32 mouse cellular contexts compared by ENCODE assay signal in genomic region chr3:157630671-157631070, GRCm38 (mm10).
A peak's percentile ranks its signal among the peaks of the same experiment; 100 is the strongest.
DNase-seq lines count a peak whose midpoint lies in the region; ATAC-seq and TF ChIP-seq lines count a peak whose summit lies in the region.
"Had no signal": no experiment of that assay in that cellular context is flagged by ENCODE, and none has a peak within 500 bp of the region (broad histone marks: within the 10 kb centered on the region; RNA-seq: fewer than 3 reads in every experiment).

No protein-coding gene starts in this region.

- TF ChIP-seq CTCF in liver, postnatal 0 days (IDR thresholded peaks at IDR 0.05; ENCODE audit: low read depth), result no peak

- no peaks in the 10 kb centered on the region for H3K36me3 ChIP-seq in hindbrain, embryonic 16.5 days (ENCODE audit: control insufficient read depth, insufficient read depth, low read length)
- H3K36me3 ChIP-seq in hindbrain, embryonic 10.5 days, result no peaks in the 10 kb centered on the region
- no peaks in the 10 kb centered on the region for H3K36me3 ChIP-seq in liver, embryonic 12.5 days
- no peaks in the 10 kb centered on the region for H3K36me3 ChIP-seq in liver, postnatal 0 days (replicated peaks; ENCODE audit: insufficient read depth, low read length)
- no peaks in the 10 kb centered on the region for H3K36me3 ChIP-seq in forebrain, embryonic 16.5 days (ENCODE audit: control insufficient read depth, insufficient read depth)
- H3K36me3 ChIP-seq in neural tube, embryonic 15.5 days, result no peaks in the 10 kb centered on the region
- H3K36me3 ChIP-seq: embryonic facial prominence, embryonic 10.5 days; embryonic facial prominence, embryonic 13.5 days; forebrain, embryonic 12.5 days; forebrain, embryonic 15.5 days; G1E; heart, embryonic 10.5 days; heart, embryonic 13.5 days; hindbrain, embryonic 12.5 days; hindbrain, embryonic 15.5 days had no signal

- WGBS in hindbrain, embryonic 16.5 days, result 77% methylated on average over 5 of the region's 5 CpGs
- WGBS in hindbrain, embryonic 10.5 days, result 88% methylated on average over 5 of the region's 5 CpGs
- 7% methylated on average over 5 of the region's 5 CpGs for WGBS in liver, embryonic 12.5 days (ENCODE audit: insufficient replicate concordance)
- WGBS in liver, postnatal 0 days (ENCODE audit: insufficient replicate concordance), result 29% methylated on average over 5 of the region's 5 CpGs
- 87% methylated on average over 5 of the region's 5 CpGs for WGBS in forebrain, embryonic 16.5 days
- WGBS in neural tube, embryonic 15.5 days, result 80% methylated on average over 5 of the region's 5 CpGs

- H3K4me1 ChIP-seq in hindbrain, embryonic 16.5 days (ENCODE audit: control insufficient read depth, insufficient read depth, low read depth, low read length), result no peaks in the 10 kb centered on the region
- no peaks in the 10 kb centered on the region for H3K4me1 ChIP-seq in hindbrain, embryonic 10.5 days (replicated peaks)
- peaks cover 21% of the 10 kb centered on the region for H3K4me1 ChIP-seq in liver, embryonic 12.5 days
- H3K4me1 ChIP-seq in liver, postnatal 0 days (ENCODE audit: insufficient read depth), result peaks cover 2% of the 10 kb centered on the region; the same call in 1 of the 2 replicates
- H3K4me1 ChIP-seq in forebrain, embryonic 16.5 days (replicated peaks; ENCODE audit: control insufficient read depth, insufficient read depth, low read length), result no peaks in the 10 kb centered on the region
- H3K4me1 ChIP-seq in neural tube, embryonic 15.5 days, result no peaks in the 10 kb centered on the region
- H3K4me1 ChIP-seq: embryonic facial prominence, embryonic 10.5 days; embryonic facial prominence, embryonic 13.5 days; forebrain, embryonic 12.5 days; forebrain, embryonic 15.5 days; heart, embryonic 10.5 days; hindbrain, embryonic 12.5 days; hindbrain, embryonic 15.5 days had no signal

- H3K9me3 ChIP-seq in hindbrain, embryonic 16.5 days (ENCODE audit: control insufficient read depth, low read length), result no peaks in the 10 kb centered on the region
- H3K9me3 ChIP-seq in hindbrain, embryonic 10.5 days, result no peaks in the 10 kb centered on the region
- no peaks in the 10 kb centered on the region for H3K9me3 ChIP-seq in liver, embryonic 12.5 days (replicated peaks)
- H3K9me3 ChIP-seq in liver, postnatal 0 days (ENCODE audit: low read length), result no peaks in the 10 kb centered on the region
- no peaks in the 10 kb centered on the region for H3K9me3 ChIP-seq in forebrain, embryonic 16.5 days (ENCODE audit: control insufficient read depth, low read length)
- no peaks in the 10 kb centered on the region for H3K9me3 ChIP-seq in neural tube, embryonic 15.5 days (replicated peaks)
- H3K9me3 ChIP-seq: embryonic facial prominence, embryonic 10.5 days; embryonic facial prominence, embryonic 13.5 days; forebrain, embryonic 12.5 days; forebrain, embryonic 15.5 days; G1E; heart, embryonic 10.5 days; heart, embryonic 13.5 days; hindbrain, embryonic 12.5 days; hindbrain, embryonic 15.5 days had no signal

- no peak overlapping the region for H3K4me3 ChIP-seq in hindbrain, embryonic 16.5 days (ENCODE audit: low read length)
- no peak overlapping the region for H3K4me3 ChIP-seq in hindbrain, embryonic 10.5 days
- no peak overlapping the region for H3K4me3 ChIP-seq in liver, embryonic 12.5 days
- H3K4me3 ChIP-seq in liver, postnatal 0 days (ENCODE audit: low read depth, low read length), result no peak overlapping the region
- no peak overlapping the region for H3K4me3 ChIP-seq in forebrain, embryonic 16.5 days (replicated peaks; ENCODE audit: low read length)
- H3K4me3 ChIP-seq in neural tube, embryonic 15.5 days (replicated peaks), result no peak overlapping the region
- H3K4me3 ChIP-seq: embryonic facial prominence, embryonic 10.5 days; embryonic facial prominence, embryonic 13.5 days; erythroblast, embryonic 14.5 days; forebrain, embryonic 12.5 days; forebrain, embryonic 15.5 days; heart, adult 2 months; heart, embryonic 10.5 days; heart, embryonic 13.5 days; hindbrain, embryonic 12.5 days; hindbrain, embryonic 15.5 days had no signal

- no peaks in the 10 kb centered on the region for H3K27me3 ChIP-seq in hindbrain, embryonic 16.5 days (replicated peaks; ENCODE audit: control insufficient read depth, insufficient read depth, low read length)
- no peaks in the 10 kb centered on the region for H3K27me3 ChIP-seq in hindbrain, embryonic 10.5 days (ENCODE audit: insufficient read depth, poor library complexity, severe bottlenecking)
- H3K27me3 ChIP-seq in liver, embryonic 12.5 days (replicated peaks), result no peaks in the 10 kb centered on the region
- no peaks in the 10 kb centered on the region for H3K27me3 ChIP-seq in liver, postnatal 0 days (ENCODE audit: insufficient read depth, low read length)
- no peaks in the 10 kb centered on the region for H3K27me3 ChIP-seq in forebrain, embryonic 16.5 days (replicated peaks; ENCODE audit: control insufficient read depth, insufficient read depth, low read length)
- no peaks in the 10 kb centered on the region for H3K27me3 ChIP-seq in neural tube, embryonic 15.5 days (replicated peaks)
- H3K27me3 ChIP-seq: CH12.LX; embryonic facial prominence, embryonic 13.5 days; forebrain, embryonic 12.5 days; forebrain, embryonic 15.5 days; heart, embryonic 13.5 days; hindbrain, embryonic 12.5 days; hindbrain, embryonic 15.5 days had no signal

- H3K9ac ChIP-seq in hindbrain, embryonic 16.5 days (ENCODE audit: low read depth, low read length), result no peak overlapping the region
- H3K9ac ChIP-seq in liver, embryonic 12.5 days, result no peak overlapping the region
- no peak overlapping the region for H3K9ac ChIP-seq in liver, postnatal 0 days (replicated peaks)
- no peak overlapping the region for H3K9ac ChIP-seq in forebrain, embryonic 16.5 days (replicated peaks; ENCODE audit: low read depth, low read length)
- H3K9ac ChIP-seq in neural tube, embryonic 15.5 days (replicated peaks), result no peak overlapping the region
- H3K9ac ChIP-seq: embryonic facial prominence, embryonic 13.5 days; forebrain, embryonic 12.5 days; forebrain, embryonic 15.5 days; heart, embryonic 13.5 days; hindbrain, embryonic 12.5 days; hindbrain, embryonic 15.5 days had no signal

- no peak for DNase-seq in hindbrain, embryonic 10.5 days (ENCODE audit: low spot score)
- DNase-seq in 416B (ENCODE audit: low read depth), result peak; percentile 24
- DNase-seq in liver, postnatal 0 days, result no peak
- no peak for DNase-seq in urinary bladder, adult 2 months (ENCODE audit: low spot score)
- DNase-seq: adrenal gland, adult 2 months; adrenal gland, postnatal 14 days; B cell, adult 2 months; cerebellum, adult 11 months; cerebellum, adult 2 months; cerebellum, adult 9-11 months; cerebellum, postnatal 25 days; embryo, embryonic 11 days; gastrocnemius, postnatal 10 days; gastrocnemius, postnatal 36 days; heart, adult 2 months; heart, postnatal 14 days; heart, postnatal 4 days had no signal

- peak; percentile 30; the same call in 1 of the 2 replicates for ATAC-seq in hindbrain, embryonic 16.5 days
- ATAC-seq in liver, embryonic 12.5 days, result peak; percentile 70
- ATAC-seq in liver, postnatal 0 days, result no peak
- no peak for ATAC-seq in forebrain, embryonic 16.5 days
- ATAC-seq in neural tube, embryonic 15.5 days (ENCODE audit: low FRiP score), result no peak
- ATAC-seq: forebrain, embryonic 15.5 days had no signal

- no peak overlapping the region for H3K27ac ChIP-seq in hindbrain, embryonic 16.5 days (ENCODE audit: low read depth, low read length)
- no peak overlapping the region for H3K27ac ChIP-seq in hindbrain, embryonic 10.5 days
- no peak overlapping the region for H3K27ac ChIP-seq in liver, embryonic 12.5 days
- no peak overlapping the region for H3K27ac ChIP-seq in liver, postnatal 0 days (ENCODE audit: low read depth)
- no peak overlapping the region for H3K27ac ChIP-seq in forebrain, embryonic 16.5 days (ENCODE audit: low read length)
- H3K27ac ChIP-seq in neural tube, embryonic 15.5 days (replicated peaks), result no peak overlapping the region
- H3K27ac ChIP-seq: embryonic facial prominence, embryonic 10.5 days; embryonic facial prominence, embryonic 13.5 days; forebrain, embryonic 12.5 days; forebrain, embryonic 15.5 days; heart, adult 2 months; heart, embryonic 10.5 days; heart, embryonic 13.5 days; hindbrain, embryonic 12.5 days; hindbrain, embryonic 15.5 days had no signal

- TF ChIP-seq EP300 in liver, postnatal 0 days (IDR thresholded peaks at IDR 0.05; ENCODE audit: low read depth), result peak; percentile 62

- no peak overlapping the region for H3K4me2 ChIP-seq in hindbrain, embryonic 16.5 days (ENCODE audit: low read length)
- 0 out of 2 replicates have a peak overlapping the region, but pooled peaks have one; percentile 18 for H3K4me2 ChIP-seq in liver, embryonic 12.5 days
- H3K4me2 ChIP-seq in liver, postnatal 0 days (ENCODE audit: low read depth, low read length), result no peak overlapping the region
- H3K4me2 ChIP-seq in forebrain, embryonic 16.5 days (ENCODE audit: low read length), result no peak overlapping the region
- H3K4me2 ChIP-seq in neural tube, embryonic 15.5 days, result no peak overlapping the region
- H3K4me2 ChIP-seq: embryonic facial prominence, embryonic 13.5 days; forebrain, embryonic 12.5 days; forebrain, embryonic 15.5 days; heart, embryonic 13.5 days; hindbrain, embryonic 12.5 days; hindbrain, embryonic 15.5 days had no signal

Comparison
In these comparisons a context has a peak if more than half of its experiments do, and no peak if none do; other contexts are left out.
1. ATAC-seq: peak in hindbrain, embryonic 16.5 days (single experiment) and liver, embryonic 12.5 days (single experiment); none in liver, postnatal 0 days (single experiment), forebrain, embryonic 16.5 days (single experiment) and neural tube, embryonic 15.5 days (single experiment).